Mouse (Mus musculus): ENCODE measurements at regions not wholly inside any gene's neighbourhood (a gene's known extent, or its start where the extent isn't known, plus 50 kb on each side); places are given as distances from the start of the nearest gene placed in this dataset.

GRCm38 (mm10) chr14:105572036-105572891, 313.9 kb downstream of the Ndfip2 start:
- no peak for DNase-seq (ENCODE audit: low spot score in 2 of 2)

GRCm38 (mm10) chr14:105570156-105570555, 311.8 kb downstream of the Ndfip2 start:
- no peak for DNase-seq (ENCODE audit: low spot score in 2 of 2)

DNA sequence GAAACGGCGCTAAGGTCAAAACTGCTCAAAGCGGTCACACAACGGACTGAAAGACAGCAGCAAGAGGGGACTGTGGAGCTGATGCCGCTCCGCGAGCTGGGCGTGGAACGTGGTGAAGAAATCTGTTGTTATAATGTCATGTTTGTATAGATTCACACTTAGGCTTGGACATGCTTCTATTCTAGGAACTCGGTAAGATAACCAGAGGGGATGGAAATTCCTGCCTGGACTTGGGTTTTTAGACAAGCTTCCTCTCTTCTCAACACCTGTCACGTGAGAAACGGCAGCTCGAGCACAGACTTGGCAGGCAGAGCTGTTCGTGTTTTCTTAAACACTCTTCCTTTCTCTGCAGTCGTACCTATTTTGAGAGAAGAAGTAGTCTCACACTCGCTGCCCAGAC, 307.5 kb downstream of the Ndfip2 start:
- DNase-seq (ENCODE audit: low spot score in 2 of 2): no peak

- DNase-seq (ENCODE audit: low spot score in 2 of 2): no peak
These were observed 304.5 kb downstream of the Ndfip2 start for GRCm38 (mm10) chr14:105562843-105563242.

DNA sequence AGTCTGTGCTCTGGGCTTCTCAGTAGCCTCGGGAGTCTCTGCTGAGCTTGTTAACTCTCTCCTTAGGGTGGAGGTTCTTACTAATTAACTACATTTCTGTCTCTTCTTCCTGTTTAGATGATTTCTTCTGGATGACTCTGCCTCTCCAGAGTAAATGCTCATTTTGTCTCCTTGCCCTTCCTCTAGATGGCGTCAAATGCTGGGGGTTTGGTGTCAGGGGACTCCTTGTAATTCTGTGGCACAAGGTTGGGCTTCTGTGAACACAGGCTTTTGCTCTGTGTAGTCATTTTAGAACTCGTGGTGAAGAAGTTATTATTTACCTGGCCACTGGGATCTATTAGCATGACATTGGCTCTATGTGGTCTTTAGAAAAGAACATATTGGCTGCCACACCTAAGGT, 298.4 kb downstream of the Ndfip2 start:
- DNase-seq (ENCODE audit: low spot score in 2 of 2): no peak

GRCm38 (mm10) chr14:105544066-105544465, 285.7 kb downstream of the Ndfip2 start:
- DNase-seq (ENCODE audit: low spot score in 2 of 2): no peak

DNA sequence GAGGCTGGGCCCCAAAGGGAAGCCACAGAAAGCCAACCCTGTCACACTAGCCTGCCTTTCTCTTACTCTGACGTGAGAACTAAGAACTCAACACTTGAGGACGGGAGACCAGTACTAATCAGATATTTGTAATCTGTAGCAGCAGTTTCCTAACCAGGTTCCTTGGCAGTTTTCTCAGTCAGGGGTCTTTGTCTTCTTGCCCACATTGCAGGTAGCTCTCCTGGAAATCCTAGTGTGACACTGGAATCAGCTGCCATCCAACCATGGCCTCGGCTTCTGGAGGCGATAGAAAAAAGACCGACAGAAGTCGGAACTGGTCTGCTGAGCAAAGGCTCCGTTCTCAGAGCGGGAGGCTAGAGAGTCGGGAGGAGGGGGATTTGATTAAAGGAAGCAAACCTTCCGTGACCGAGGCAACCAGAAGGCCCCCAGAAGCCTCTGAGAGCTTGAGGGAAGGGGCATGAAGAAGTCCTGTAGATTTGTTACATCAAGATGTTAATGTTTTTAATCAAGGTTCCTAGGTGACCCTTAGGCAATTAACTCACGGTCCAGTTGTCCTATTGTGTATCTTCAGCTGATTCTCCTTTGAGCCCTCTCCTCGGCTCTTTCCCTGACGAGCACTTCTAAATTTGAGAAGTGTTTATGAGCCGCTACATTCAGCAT, 284.2 kb downstream of the Ndfip2 start:
- DNase-seq (ENCODE audit: low spot score in 2 of 2): no peak

- no peak for DNase-seq (ENCODE audit: low spot score in 2 of 2)
These were observed 283.7 kb downstream of the Ndfip2 start for GRCm38 (mm10) chr14:105542090-105542485.

GRCm38 (mm10) chr14:105532168-105532745, 273.9 kb downstream of the Ndfip2 start:
- DNase-seq (ENCODE audit: low spot score in 2 of 2): no peak

GRCm38 (mm10) chr14:105528107-105528506, 269.7 kb downstream of the Ndfip2 start:
- DNase-seq (ENCODE audit: low spot score in 2 of 2): no peak

GRCm38 (mm10) chr14:105523849-105524248, 265.5 kb downstream of the Ndfip2 start:
- no peak for DNase-seq (ENCODE audit: low spot score in 2 of 2)

DNA sequence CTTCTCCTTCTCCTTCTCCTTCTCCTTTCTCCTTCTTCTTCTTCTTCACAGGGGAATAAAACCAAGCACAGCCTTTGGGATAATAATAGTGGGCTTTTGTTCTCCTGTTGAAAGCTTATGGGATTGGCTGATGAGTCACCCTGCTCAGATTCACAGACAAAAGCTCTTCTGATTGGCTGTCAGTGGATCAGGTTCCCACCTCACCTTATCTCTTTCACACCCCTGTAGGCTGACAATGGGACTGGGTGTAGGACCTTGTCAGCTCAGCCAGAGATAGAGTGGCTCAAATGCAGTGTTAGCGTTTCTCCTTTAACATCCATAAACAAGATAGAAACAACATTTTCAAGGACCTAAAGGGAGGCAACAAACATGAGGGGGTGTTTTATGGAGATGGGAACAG, 263.9 kb downstream of the Ndfip2 start:
- DNase-seq (ENCODE audit: low spot score in 2 of 2): no peak

DNA sequence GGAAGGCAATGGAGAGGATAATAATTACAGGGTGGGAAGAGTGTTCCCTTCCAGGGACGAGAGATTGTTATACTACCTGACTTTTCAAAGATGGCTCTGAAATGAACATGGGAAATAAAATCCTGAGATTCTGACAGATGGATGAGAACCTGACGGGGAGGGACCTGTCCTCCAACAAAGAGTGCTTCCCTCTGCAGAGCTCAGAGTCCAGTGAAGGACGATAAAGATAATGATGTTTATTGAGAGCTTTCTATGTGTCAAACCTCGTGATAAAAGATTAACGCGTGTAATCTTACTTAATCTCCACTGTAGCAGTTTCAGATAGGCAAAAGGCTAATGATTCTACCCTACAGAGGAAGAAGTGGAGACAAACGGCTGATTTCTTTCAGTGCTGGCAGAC, 260.3 kb downstream of the Ndfip2 start:
- no peak for DNase-seq (ENCODE audit: low spot score in 2 of 2)

DNA sequence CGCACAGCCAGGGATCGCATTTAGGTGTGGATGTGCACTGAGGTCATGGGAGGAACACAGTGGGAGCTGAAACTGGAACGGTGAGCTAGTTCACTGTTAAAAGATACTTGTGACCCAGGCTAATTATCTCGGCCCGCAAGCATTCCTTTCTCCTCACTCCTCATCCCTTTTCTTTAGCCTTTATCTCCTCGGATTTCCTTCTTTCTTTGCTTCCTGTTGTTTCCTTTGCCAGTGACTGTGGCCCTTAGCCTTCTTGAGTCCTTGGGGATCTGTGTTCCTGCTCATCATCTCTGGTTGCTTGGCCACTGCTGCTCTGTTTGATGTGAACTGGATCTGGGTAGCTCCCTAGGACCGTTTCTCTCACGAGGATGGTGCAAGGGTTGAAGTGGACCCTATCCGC, 256.0 kb downstream of the Ndfip2 start:
- DNase-seq (ENCODE audit: low spot score in 2 of 2): no peak

DNA sequence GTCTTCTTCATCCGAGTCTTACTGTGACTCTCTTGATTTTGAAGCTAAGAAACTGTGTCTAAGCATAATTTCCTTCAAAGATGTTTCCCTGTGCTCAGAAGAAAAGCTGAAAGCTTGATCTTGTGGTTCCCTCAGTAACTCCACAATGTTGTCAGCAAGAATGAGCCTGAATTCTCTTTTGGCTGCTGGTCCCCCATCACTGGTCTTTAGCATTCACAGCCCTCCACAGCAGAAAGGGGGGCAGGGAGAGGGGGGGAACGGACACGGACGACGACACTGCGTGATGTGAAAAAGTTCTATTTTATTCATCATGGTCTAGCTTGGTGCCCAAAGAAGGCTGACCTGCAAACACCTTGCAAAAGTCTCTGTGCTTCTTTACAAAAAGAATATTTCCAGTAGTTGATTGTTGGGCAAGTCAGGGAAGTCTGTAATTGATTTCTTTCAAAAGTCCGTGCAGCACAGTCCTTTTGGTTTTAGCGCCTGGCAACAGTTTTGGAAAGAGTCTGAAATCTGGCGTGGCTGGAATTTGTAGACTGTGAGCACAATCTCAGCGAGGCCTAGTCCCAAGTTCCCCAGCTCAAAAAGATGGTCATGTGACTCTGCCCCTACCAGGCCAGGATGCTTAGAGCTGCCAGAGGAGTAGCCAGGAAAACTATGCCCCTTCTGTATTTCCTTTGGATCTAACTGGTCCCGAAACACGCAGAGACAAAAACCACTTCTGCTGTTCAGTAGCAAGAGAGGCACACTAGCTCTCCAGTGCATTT, 254.7 kb downstream of the Ndfip2 start:
- DNase-seq (ENCODE audit: low spot score in 2 of 2): no peak

DNA sequence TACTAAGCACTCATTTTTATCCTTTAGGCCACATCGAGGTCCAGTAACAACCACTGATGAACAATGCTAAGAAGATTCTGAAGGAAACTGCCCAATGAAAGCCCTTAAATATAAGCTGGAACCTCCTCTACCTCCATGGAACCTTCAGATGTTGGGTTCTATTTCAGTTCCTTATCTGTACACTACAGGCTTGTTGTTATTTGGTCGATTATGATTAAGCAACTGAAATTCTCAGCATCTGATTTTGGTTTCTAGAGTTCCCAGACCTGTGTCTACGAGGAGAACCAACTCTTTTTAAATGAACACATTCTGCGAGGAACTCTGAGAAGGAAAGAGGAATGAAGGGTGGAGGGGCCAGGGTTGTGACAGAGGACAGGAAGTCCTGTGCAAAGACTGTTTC, 253.5 kb downstream of the Ndfip2 start:
- no peak for DNase-seq (ENCODE audit: low spot score in 2 of 2)

- no peak for DNase-seq (ENCODE audit: low spot score in 2 of 2)
These were observed 252.8 kb downstream of the Ndfip2 start for GRCm38 (mm10) chr14:105511135-105511534.

DNA sequence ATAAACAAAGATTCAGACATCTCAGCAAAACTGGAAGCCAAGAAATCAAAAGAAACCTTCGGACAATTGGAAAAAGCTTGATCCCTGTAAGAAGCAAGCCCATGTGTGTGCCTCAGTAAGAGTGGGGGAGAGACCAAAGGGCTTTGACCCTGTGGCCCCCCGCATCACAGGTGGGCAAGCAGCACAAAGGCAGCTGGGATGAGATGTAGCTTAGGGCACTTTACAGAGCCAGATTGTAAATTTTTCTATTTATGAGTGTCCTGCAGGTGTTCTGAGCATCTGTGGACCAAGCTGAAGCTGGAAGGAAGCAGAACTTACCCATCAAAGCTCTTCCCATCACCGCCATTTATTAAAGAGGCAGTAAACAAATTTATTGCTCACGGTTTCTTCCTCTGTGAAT, 246.9 kb downstream of the Ndfip2 start:
- DNase-seq (ENCODE audit: low spot score in 2 of 2): no peak

DNA sequence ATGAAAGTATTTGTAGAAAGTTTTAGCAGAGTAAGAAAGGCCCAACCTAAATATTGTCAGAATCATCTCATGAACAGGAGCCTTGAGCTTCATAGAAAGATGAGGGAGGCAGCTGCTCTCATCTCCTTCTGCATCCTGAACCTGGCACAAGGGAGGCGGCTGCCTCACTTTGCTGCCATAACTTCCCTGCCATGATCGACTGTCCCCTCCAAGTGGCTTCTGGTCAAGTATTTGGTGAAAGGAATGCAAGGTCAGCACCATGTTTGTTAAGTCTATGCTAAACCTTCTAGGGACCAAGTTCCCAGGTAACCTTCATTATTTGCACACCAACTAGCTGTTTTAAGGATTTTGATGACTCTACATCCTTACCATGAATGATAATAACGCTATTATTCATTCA, 246.0 kb downstream of the Ndfip2 start:
- DNase-seq (ENCODE audit: low spot score in 2 of 2): no peak

DNA sequence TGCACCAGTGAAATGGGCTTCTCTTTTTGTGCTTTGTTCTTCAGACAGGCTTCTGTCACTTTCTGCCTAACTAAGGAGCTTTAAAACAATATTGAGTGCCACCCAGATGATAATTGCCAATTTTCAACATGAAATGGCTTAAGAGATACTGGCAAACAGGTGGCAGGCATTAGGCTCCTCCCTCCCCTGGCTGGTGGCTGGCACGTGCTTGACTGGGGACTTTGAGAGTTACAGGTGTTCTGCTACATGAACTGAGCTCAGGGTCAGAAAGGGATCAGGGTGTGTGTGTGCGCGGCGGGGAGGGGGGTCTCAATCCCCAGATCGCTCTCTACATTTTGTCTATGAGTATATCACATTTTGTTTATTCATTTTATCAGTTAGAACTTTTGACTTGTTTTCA, 245.4 kb downstream of the Ndfip2 start:
- DNase-seq (ENCODE audit: low spot score in 2 of 2): no peak

GRCm38 (mm10) chr14:105502633-105502975, 244.2 kb downstream of the Ndfip2 start:
- no peak for DNase-seq (ENCODE audit: low spot score in 2 of 2)

All from spleen, postnatal 10 days (tissue).